Mouse (Mus musculus): ENCODE results near the gene Prim1.

- TF ChIP-seq CTCF (IDR thresholded peaks at IDR 0.05; ENCODE audit: borderline replicate concordance, insufficient read depth, low read length) (no peak), POLR2A (IDR thresholded peaks at IDR 0.05; ENCODE audit: low read depth, low read length) (no peak)
Observed at GRCm38 (mm10) chr10:128009735-128010134, 5.2 kb upstream of the Prim1 start.

All from embryonic fibroblast, embryonic 13.5 days (primary cell).